Mouse (Mus musculus) MEL (cell line): ENCODE data around the gene Vac14.

ENCODE experiments used
- CHD2 ChIP-seq: IDR thresholded peaks from 2 replicates; pipeline ENCODE4 v1.6.1; 2011; ENCODE audit warnings: low read length, improper control_type of control experiment
- CTCF ChIP-seq, 3 experiments: IDR thresholded peaks in 2 of 3; conservative IDR thresholded peaks in 1 of 3; 2 replicates each; pipeline ENCODE4 v1.5.1; 2011 to 2012; ENCODE audit warnings: low read length in 3 of 3, low read depth in 2 of 3, mild to moderate bottlenecking in 2 of 3, improper control_type of control experiment in 1 of 3, inconsistent platforms in 1 of 3, mixed read lengths in 1 of 3, moderate library complexity in 1 of 3; ENCODE audit not compliant: control insufficient read depth in 1 of 3, insufficient read depth in 1 of 3, poor library complexity in 1 of 3, severe bottlenecking in 1 of 3
- EP300 ChIP-seq, 2 experiments: IDR thresholded peaks; 2 replicates each; pipeline ENCODE4 v1.6.1; 2011; ENCODE audit warnings: improper control_type of control experiment in 2 of 2, low read length in 2 of 2, low read depth in 1 of 2, mild to moderate bottlenecking in 1 of 2
- GABPA ChIP-seq: IDR thresholded peaks from 2 replicates; pipeline ENCODE4 v1.6.1; 2012; ENCODE audit warnings: low read depth, mild to moderate bottlenecking, inconsistent platforms, low read length, improper control_type of control experiment, moderate library complexity
- MAFK ChIP-seq: IDR thresholded peaks from 2 replicates; pipeline ENCODE4 v1.6.1; 2011; ENCODE audit warnings: low read depth, mild to moderate bottlenecking, low read length, improper control_type of control experiment, borderline replicate concordance
- MXI1 ChIP-seq: IDR thresholded peaks from 2 replicates; pipeline ENCODE4 v1.6.1; 2011; ENCODE audit warnings: mild to moderate bottlenecking, low read depth, low read length, improper control_type of control experiment
- NRF1 ChIP-seq: IDR thresholded peaks from 2 replicates; pipeline ENCODE4 v1.6.1; 2014; ENCODE audit warnings: low read depth, mild to moderate bottlenecking, inconsistent platforms, low read length, improper control_type of control experiment, moderate library complexity; ENCODE audit not compliant: poor library complexity, insufficient read depth, severe bottlenecking
- POLR2A ChIP-seq, 2 experiments: IDR thresholded peaks; 2 replicates each; pipeline ENCODE4 v1.6.1; 2011 to 2012; ENCODE audit warnings: low read length in 2 of 2, mild to moderate bottlenecking in 2 of 2, control low read depth in 1 of 2, improper control_type of control experiment in 1 of 2, low read depth in 1 of 2, moderate library complexity in 1 of 2; ENCODE audit not compliant: control insufficient read depth in 1 of 2, insufficient read depth in 1 of 2, poor library complexity in 1 of 2

- TF ChIP-seq CTCF (IDR thresholded peaks at IDR 0.05 in 2 of 3, conservative IDR thresholded peaks at IDR 0.05 in 1 of 3; ENCODE audit: control insufficient read depth in 1 of 3, insufficient read depth in 1 of 3, low read depth in 2 of 3, low read length in 3 of 3, poor library complexity in 1 of 3, severe bottlenecking in 1 of 3): no peak
- TF ChIP-seq POLR2A (IDR thresholded peaks at IDR 0.05; ENCODE audit: control insufficient read depth in 1 of 2, insufficient read depth in 1 of 2, low read depth in 1 of 2, low read length in 2 of 2, poor library complexity in 1 of 2): no peak
- TF ChIP-seq EP300 (IDR thresholded peaks at IDR 0.05; ENCODE audit: low read depth in 1 of 2, low read length in 2 of 2): no peak
- no peak for TF ChIP-seq MXI1
- no peak for TF ChIP-seq NRF1
- no peak for TF ChIP-seq GABPA
- TF ChIP-seq MAFK: no peak
- TF ChIP-seq CHD2: no peak
Observed at GRCm38 (mm10) chr8:110636182-110636581, 17.8 kb downstream of the Vac14 start.
